Mouse (Mus musculus) hematopoietic stem cell, adult 5-6 weeks (primary cell): Measurements from ENCODE around the gene Picalm. TPM values are rescaled to one million over a fixed set of nuclear protein-coding genes. Genes with fewer than 3 reads are reported as not detected.

Experiments
- ATAC-seq, 2 experiments: fragments of 125-278 bp in 1 of 2; replicated peaks in 1 of 2; 2 replicates each; pipeline ENCODE4 v1.8.0; 2016 to 2017; ENCODE audit warnings: inconsistent platforms in 2 of 2, mild to moderate bottlenecking in 2 of 2, moderate number of reproducible peaks in 2 of 2, low read depth in 1 of 2, moderate TSS enrichment in 1 of 2; ENCODE audit not compliant: low FRiP score in 2 of 2, poor library complexity in 2 of 2, severe bottlenecking in 2 of 2, insufficient read depth in 1 of 2, low TSS enrichment in 1 of 2
- total RNA-seq: library from RNA; stranded (forward); fragments of 172-1452, 232-1000 nt; gene quantifications from 2 replicates; pipeline ENCODE4 v1.2.3, GENCODE M21; 2017

The Picalm gene
- total RNA-seq, 1 experiment from 2014 or later, result 219 TPM

- ATAC-seq, result no peak
Observed at GRCm38 (mm10) chr7:90243643-90244042, 113.6 kb downstream of the Picalm start.

GRCm38 (mm10) chr7:90252946-90253345, 122.9 kb downstream of the Picalm start:
- no peak for ATAC-seq

- no peak for ATAC-seq
Observed at GRCm38 (mm10) chr7:90258701-90259100, 128.7 kb downstream of the Picalm start.

- no peak for ATAC-seq
Observed at GRCm38 (mm10) chr7:90259899-90260298, 129.9 kb downstream of the Picalm start.

- ATAC-seq, result no peak
Observed at GRCm38 (mm10) chr7:90261902-90262599, 132.0 kb downstream of the Picalm start.

Other genes starting within 250 kb of the Picalm start
- gene Ccdc81, start 226.6 kb upstream of the Picalm start, total RNA-seq, result not detected in 2 replicates
- 86.6 and 131 TPM in 2 replicates for gene Hikeshi, start 189.0 kb upstream of the Picalm start, total RNA-seq
- 175 and 180 TPM in 2 replicates for gene Eed, start 149.2 kb upstream of the Picalm start, total RNA-seq
- gene Ccdc83, start 135.6 kb downstream of the Picalm start, total RNA-seq, result not detected in 2 replicates
- 0.50 and 1.5 TPM in 2 replicates for gene Sytl2, start 172.0 kb downstream of the Picalm start, total RNA-seq